Mouse (Mus musculus): Measurements from ENCODE around the gene Bbof1. TPM values are rescaled to one million over a fixed set of nuclear protein-coding genes. Genes with fewer than 3 reads are reported as not detected.

The Bbof1 gene
- 0.27 and 0.57 TPM in 2 replicates for polyA plus RNA-seq (2015; fragmentation: Nextera tagmentation; extraction: Ambion mirVana)

GRCm38 (mm10) chr12:84408819-84409507, at the start of gene Bbof1, which contains the start of gene Entpd5:
TSS of gene Bbof1 (plus strand) at chr12:84409071.
TSS of gene Entpd5 (minus strand) at chr12:84409029.

DNA sequence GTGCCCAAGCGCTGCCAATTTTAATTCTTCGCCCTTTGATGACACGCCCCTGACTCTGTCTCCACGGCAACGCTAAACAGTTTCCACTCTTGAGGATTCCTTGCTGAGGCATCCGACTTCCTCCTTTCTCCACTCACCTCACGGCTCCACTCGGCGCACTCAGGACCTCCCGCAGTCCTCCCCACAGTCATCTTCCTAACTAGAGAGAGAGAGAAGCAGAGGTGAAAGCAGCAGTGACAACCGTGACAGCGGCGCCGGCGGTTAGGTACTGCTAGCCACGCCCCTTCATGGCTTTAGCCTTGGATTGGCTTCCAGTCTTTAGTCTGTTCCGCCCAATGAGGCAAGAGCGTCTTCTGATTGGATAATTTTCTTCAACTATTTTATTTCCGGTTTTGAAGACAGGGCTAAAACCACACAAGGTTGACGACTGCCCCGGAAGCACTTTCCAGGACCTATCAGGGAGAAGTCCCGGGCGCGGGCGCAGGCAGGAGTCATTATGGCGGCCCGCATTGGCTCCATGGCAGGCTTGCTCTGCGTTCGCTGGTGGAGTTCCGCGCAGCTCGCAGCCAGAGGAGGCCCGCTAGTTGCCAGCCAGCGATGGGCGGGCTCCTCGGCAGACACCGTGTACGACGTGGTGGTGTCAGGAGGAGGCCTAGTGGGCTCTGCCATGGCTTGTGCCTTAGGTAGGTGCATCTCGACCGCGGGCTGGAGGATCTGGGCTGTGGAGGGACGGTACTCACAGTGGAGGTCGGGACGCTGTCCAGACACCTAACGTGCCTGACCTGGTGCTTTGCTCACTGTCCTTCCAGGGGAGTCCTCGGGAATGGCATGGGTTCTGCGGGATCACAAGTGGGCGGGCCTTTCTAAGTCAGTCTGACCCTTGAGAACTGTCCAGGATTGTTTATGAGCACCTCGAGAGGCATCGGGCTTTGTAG, 47.0 kb upstream of the Bbof1 start, which contains the start of the genes Coq6 and Fam161b:
Gene Coq6, plus strand, starts transcription at position 103 of the 935 bp plus-strand sequence.
Gene Fam161b, minus strand, starts transcription at position 279 of the 935 bp plus-strand sequence.

DNA sequence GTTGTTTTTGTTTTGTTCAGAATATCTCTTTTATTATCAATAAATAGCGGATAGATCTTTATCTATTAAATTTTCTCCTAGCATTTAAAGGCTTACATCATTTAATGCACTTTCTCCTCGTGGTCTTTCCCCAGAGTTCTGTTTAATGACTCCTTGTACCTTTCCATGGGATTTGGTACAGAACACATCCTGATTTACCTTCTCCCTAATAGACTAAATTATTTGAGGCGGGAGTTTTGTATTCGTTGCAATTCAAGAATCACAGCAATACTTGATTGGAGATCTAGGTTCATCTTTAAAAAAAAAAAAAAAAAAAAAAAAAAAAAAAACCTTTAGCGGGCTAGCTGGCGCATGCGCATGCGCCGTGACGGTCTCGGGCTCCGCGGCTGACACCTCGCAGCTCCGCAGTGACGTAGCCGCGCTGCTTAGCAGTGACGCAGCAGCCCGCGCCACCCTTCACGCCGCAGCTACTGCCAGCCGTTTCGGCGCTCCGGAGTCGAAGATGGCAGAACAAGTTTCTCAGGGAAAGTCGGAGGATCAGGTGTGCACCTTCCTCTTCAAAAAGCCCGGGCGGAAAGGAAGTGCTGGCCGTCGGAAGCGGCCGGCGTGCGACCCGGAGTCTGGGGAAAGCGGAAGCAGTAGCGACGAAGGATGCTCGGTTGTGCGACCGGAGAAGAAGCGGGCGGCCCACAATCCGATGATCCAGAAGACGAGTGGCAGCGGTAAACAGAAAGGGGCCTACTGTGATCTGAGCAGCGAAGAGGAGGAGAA, 8.1 kb downstream of the Bbof1 start, which contains the start of gene Rnf113a2:
Gene Rnf113a2, plus strand, starts transcription at position 363 of the 771 bp plus-strand sequence.

GRCm38 (mm10) chr12:84450718-84451646, 42.1 kb downstream of the Bbof1 start, which contains the start of the genes Aldh6a1 and Lin52:
TSS of gene Aldh6a1 (minus strand) at chr12:84451004.
TSS of gene Lin52 (plus strand) at chr12:84451422.

Other genes with a start within 250 kb of the Bbof1 start
- 5.9 and 6.6 TPM in 2 replicates for gene Elmsan1, start 190.2 kb upstream of the Bbof1 start, polyA plus RNA-seq (2015; fragmentation: Nextera tagmentation; extraction: Ambion mirVana)
- 29.9 and 34.9 TPM in 2 replicates for gene Ptgr2, start 123.8 kb upstream of the Bbof1 start, polyA plus RNA-seq (2015; fragmentation: Nextera tagmentation; extraction: Ambion mirVana)
- gene Zfp410, start 92.2 kb upstream of the Bbof1 start, polyA plus RNA-seq (2015; fragmentation: Nextera tagmentation; extraction: Ambion mirVana): 41.1 and 44.6 TPM in 2 replicates
- 22.1 and 25.4 TPM in 2 replicates for gene Coq6, start 47.4 kb upstream of the Bbof1 start, polyA plus RNA-seq (2015; fragmentation: Nextera tagmentation; extraction: Ambion mirVana)
- 0.82 and 0.93 TPM in 2 replicates for gene Fam161b, start 47.2 kb upstream of the Bbof1 start, polyA plus RNA-seq (2015; fragmentation: Nextera tagmentation; extraction: Ambion mirVana)
- 13.4 and 16.0 TPM in 2 replicates for gene Entpd5, start within 50 bp of the Bbof1 start, polyA plus RNA-seq (2015; fragmentation: Nextera tagmentation; extraction: Ambion mirVana)
- gene Rnf113a2, start 8.1 kb downstream of the Bbof1 start, polyA plus RNA-seq (2015; fragmentation: Nextera tagmentation; extraction: Ambion mirVana): 21.1 and 24.9 TPM in 2 replicates
- 36.0 and 38.3 TPM in 2 replicates for gene Aldh6a1, start 41.9 kb downstream of the Bbof1 start, polyA plus RNA-seq (2015; fragmentation: Nextera tagmentation; extraction: Ambion mirVana)
- gene Lin52, start 42.4 kb downstream of the Bbof1 start, polyA plus RNA-seq (2015; fragmentation: Nextera tagmentation; extraction: Ambion mirVana): 9.5 and 10.6 TPM in 2 replicates
- not detected in 2 replicates for gene Vsx2, start 160.7 kb downstream of the Bbof1 start, polyA plus RNA-seq (2015; fragmentation: Nextera tagmentation; extraction: Ambion mirVana)
- 8.8 and 9.8 TPM in 2 replicates for gene Abcd4, start 208.3 kb downstream of the Bbof1 start, polyA plus RNA-seq (2015; fragmentation: Nextera tagmentation; extraction: Ambion mirVana)
- not detected in 2 replicates for gene Vrtn, start 231.9 kb downstream of the Bbof1 start, polyA plus RNA-seq (2015; fragmentation: Nextera tagmentation; extraction: Ambion mirVana)